Mouse (Mus musculus): ENCODE measurements around the gene Trim63.

DNA sequence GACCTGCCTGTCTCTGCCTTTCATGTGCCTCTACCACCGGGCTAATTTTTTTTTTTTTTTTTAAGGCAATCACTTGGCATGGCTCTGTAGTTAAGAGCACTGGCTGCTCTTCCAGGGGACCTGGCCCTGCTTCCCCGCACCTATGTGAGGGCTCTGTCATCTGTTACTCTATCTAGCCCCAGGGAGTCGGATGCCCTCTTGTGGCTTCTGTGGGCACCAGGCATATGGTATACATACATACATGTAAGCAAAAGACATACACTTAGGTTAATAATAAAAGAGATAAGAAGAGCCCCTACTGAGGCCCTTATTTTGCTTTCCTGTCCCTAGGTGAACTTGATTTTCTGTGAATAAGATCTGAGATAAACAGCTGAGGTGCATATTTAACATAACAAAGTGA is 29.7 kb downstream of the Trim63 start:
- TF ChIP-seq POLR2A (IDR thresholded peaks at IDR 0.05; ENCODE audit: extremely low read depth, insufficient read depth, low read length) (no peak), CTCF (IDR thresholded peaks at IDR 0.05; ENCODE audit: low read depth, low read length) (no peak)
